Mouse (Mus musculus) ES-E14 (cell line): ENCODE results near the gene Sccpdh.

Experiments used
- CHD2 ChIP-seq: IDR thresholded peaks from 2 replicates; pipeline ENCODE4 v1.6.1; 2014; ENCODE audit warnings: mild to moderate bottlenecking, low read depth, low read length, inconsistent platforms
- MAFK ChIP-seq: IDR thresholded peaks from 2 replicates; pipeline ENCODE4 v1.6.1; 2014; ENCODE audit warnings: mild to moderate bottlenecking, low read depth, low read length, inconsistent platforms; ENCODE audit not compliant: insufficient read depth
- ZC3H11A ChIP-seq: IDR thresholded peaks from 2 replicates; pipeline ENCODE4 v1.6.1; 2012; ENCODE audit warnings: low read depth, mild to moderate bottlenecking, inconsistent platforms, low read length, borderline replicate concordance
- ZNF384 ChIP-seq: IDR thresholded peaks from 2 replicates; pipeline ENCODE4 v1.6.1; 2012; ENCODE audit warnings: low read depth, low read length, inconsistent platforms

DNA sequence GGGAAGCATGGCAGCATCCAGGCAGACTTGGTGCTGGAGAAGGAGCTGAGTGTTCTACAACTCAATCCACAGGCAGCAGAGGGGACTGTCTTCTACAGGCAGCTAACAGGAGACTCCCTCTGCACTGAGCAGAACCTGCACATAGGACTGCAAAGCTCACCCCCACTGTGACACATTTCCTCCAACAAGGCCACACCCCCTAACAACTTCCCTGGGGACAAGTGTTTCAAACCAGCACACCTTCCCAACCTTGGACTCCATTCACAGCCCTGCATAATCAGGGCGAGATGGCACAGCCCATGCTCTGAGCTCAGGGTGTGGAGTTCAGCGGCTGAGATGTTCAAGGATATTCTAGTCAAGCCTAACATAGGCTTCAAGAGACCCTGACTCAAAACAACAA, 9.0 kb downstream of the Sccpdh start:
- TF ChIP-seq ZNF384 (no peak), MAFK (no peak), CHD2 (no peak), ZC3H11A (no peak)
